Mouse (Mus musculus) embryonic fibroblast, embryonic 13.5 days (primary cell): ENCODE data around the gene 2700049A03Rik. TPM values are rescaled to one million over a fixed set of nuclear protein-coding genes. Genes with fewer than 3 reads are reported as not detected.

ENCODE experiments used
- H3K27ac ChIP-seq: 2 replicates; pipeline ENCODE4 v1.5.1; 2012; ENCODE audit warnings: low read length, control low read depth, inconsistent platforms; ENCODE audit not compliant: insufficient read depth
- H3K4me1 ChIP-seq: 2 replicates; pipeline ENCODE4 v1.6.1; 2011; ENCODE audit warnings: low read length; ENCODE audit not compliant: control insufficient read depth, insufficient read depth
- H3K4me3 ChIP-seq: 2 replicates; pipeline ENCODE4 v1.5.1; 2011; ENCODE audit warnings: mild to moderate bottlenecking, control low read depth, low read length; ENCODE audit not compliant: insufficient read depth
- CTCF ChIP-seq: IDR thresholded peaks from 2 replicates; pipeline ENCODE4 v1.5.1; 2011; ENCODE audit warnings: mild to moderate bottlenecking, control low read depth, low read length, moderate library complexity, borderline replicate concordance; ENCODE audit not compliant: insufficient read depth
- POLR2A ChIP-seq: IDR thresholded peaks from 2 replicates; pipeline ENCODE4 v1.6.1; 2011; ENCODE audit warnings: low read depth, mild to moderate bottlenecking, control low read depth, low read length, moderate library complexity
- polyA plus RNA-seq: library from polyadenylated mRNA; stranded (reverse); fragments of >200 nt; gene quantifications from 2 replicates; pipeline ENCODE4 v1.2.4, GENCODE M21; 2011; ENCODE audit warnings: low read depth; ENCODE audit not compliant: missing spikeins, insufficient read length

2700049A03Rik gene
- polyA plus RNA-seq, 1 experiment, result 7.0 TPM

GRCm38 (mm10) chr12:71164410-71164809, 27.8 kb downstream of the 2700049A03Rik start:
- no peak for TF ChIP-seq POLR2A
- no peak for TF ChIP-seq CTCF
- Histone ChIP-seq H3K4me1 (no peaks in the 10 kb centered on the region), H3K4me3 (no peak overlapping the region), H3K27ac (no peak overlapping the region)

GRCm38 (mm10) chr12:71169911-71170310, 33.3 kb downstream of the 2700049A03Rik start:
- Histone ChIP-seq H3K27ac (no peak overlapping the region), H3K4me1 (no peaks in the 10 kb centered on the region), H3K4me3 (no peak overlapping the region)
- TF ChIP-seq CTCF (no peak), POLR2A (no peak)

GRCm38 (mm10) chr12:71183736-71184135, 47.1 kb downstream of the 2700049A03Rik start:
- H3K4me1 ChIP-seq, result no peaks in the 10 kb centered on the region
- TF ChIP-seq POLR2A, result no peak
- no peak for TF ChIP-seq CTCF

GRCm38 (mm10) chr12:71184396-71184795, 47.7 kb downstream of the 2700049A03Rik start:
- no peak overlapping the region for H3K27ac ChIP-seq
- H3K4me1 ChIP-seq, result no peaks in the 10 kb centered on the region
- H3K4me3 ChIP-seq, result no peak overlapping the region
- TF ChIP-seq CTCF (no peak), POLR2A (no peak)

More at GRCm38 (mm10) chr12:71183736-71184135, 47.1 kb downstream of the 2700049A03Rik start:
- Histone ChIP-seq H3K27ac (no peak overlapping the region), H3K4me3 (no peak overlapping the region)

- no peak overlapping the region for H3K27ac ChIP-seq
- no peaks in the 10 kb centered on the region for H3K4me1 ChIP-seq
- TF ChIP-seq POLR2A (no peak), CTCF (no peak)
- no peak overlapping the region for H3K4me3 ChIP-seq
These were observed 56.1 kb downstream of the 2700049A03Rik start for GRCm38 (mm10) chr12:71192705-71193104.

GRCm38 (mm10) chr12:71197671-71198070, 61.0 kb downstream of the 2700049A03Rik start:
- no peaks in the 10 kb centered on the region for H3K4me1 ChIP-seq
- H3K27ac ChIP-seq, result no peak overlapping the region
- TF ChIP-seq POLR2A, result no peak
- TF ChIP-seq CTCF, result no peak
- H3K4me3 ChIP-seq, result no peak overlapping the region

GRCm38 (mm10) chr12:71201753-71202152, 65.1 kb downstream of the 2700049A03Rik start:
- TF ChIP-seq POLR2A (no peak), CTCF (no peak)
- H3K4me1 ChIP-seq, result no peaks in the 10 kb centered on the region
- no peak overlapping the region for H3K27ac ChIP-seq
- no peak overlapping the region for H3K4me3 ChIP-seq

- no peaks in the 10 kb centered on the region for H3K4me1 ChIP-seq
- no peak overlapping the region for H3K27ac ChIP-seq
- no peak for TF ChIP-seq CTCF
- TF ChIP-seq POLR2A, result no peak
- no peak overlapping the region for H3K4me3 ChIP-seq
These were observed 67.7 kb downstream of the 2700049A03Rik start for GRCm38 (mm10) chr12:71204303-71204702.

GRCm38 (mm10) chr12:71217191-71217590, 80.5 kb downstream of the 2700049A03Rik start:
- Histone ChIP-seq H3K4me1 (peaks cover 8% of the 10 kb centered on the region), H3K4me3 (no peak overlapping the region), H3K27ac (no peak overlapping the region)
- no peak for TF ChIP-seq POLR2A
- no peak for TF ChIP-seq CTCF

GRCm38 (mm10) chr12:71217866-71218522, 81.3 kb downstream of the 2700049A03Rik start:
- H3K27ac ChIP-seq, result no peak overlapping the region
- TF ChIP-seq CTCF (no peak), POLR2A (no peak)
- no peak overlapping the region for H3K4me3 ChIP-seq
- H3K4me1 ChIP-seq, result peaks cover 8% of the 10 kb centered on the region
